Mouse (Mus musculus) kidney, embryonic 16.5 days (tissue): ENCODE results near the gene Tgm2. TPM values are rescaled to one million over a fixed set of nuclear protein-coding genes. Genes with fewer than 3 reads are reported as not detected.

ENCODE experiments used
- ATAC-seq: fragments of 200-750 bp; cut with Nextera tagmentation; 2 replicates; pipeline ENCODE4 v1.8.0; 2017; ENCODE audit warnings: moderate TSS enrichment; ENCODE audit not compliant: low FRiP score, low TSS enrichment
- H3K27ac ChIP-seq: fragments of 300-500 bp; sonication (generic); 2 replicates; pipeline ENCODE4 v1.5.1; 2014; ENCODE audit warnings: low read length
- H3K27me3 ChIP-seq: fragments of 300-500 bp; sonication (generic); 2 replicates; pipeline ENCODE4 v1.6.1; 2014; ENCODE audit warnings: low read length, control low read depth, mixed read lengths; ENCODE audit not compliant: insufficient read depth
- H3K36me3 ChIP-seq: fragments of 300-500 bp; sonication (generic); 2 replicates; pipeline ENCODE4 v1.6.1; 2014; ENCODE audit warnings: low read length, control low read depth, mixed read lengths; ENCODE audit not compliant: insufficient read depth
- H3K4me1 ChIP-seq: fragments of 300-500 bp; sonication (generic); 2 replicates; pipeline ENCODE4 v1.6.1; 2014; ENCODE audit warnings: low read length, control low read depth, mixed read lengths; ENCODE audit not compliant: insufficient read depth
- H3K4me2 ChIP-seq: fragments of 300-500 bp; sonication (generic); replicated peaks from 2 replicates; pipeline ENCODE4 v1.6.1; 2014; ENCODE audit warnings: low read depth, low read length
- H3K4me3 ChIP-seq: fragments of 300-500 bp; sonication (generic); 2 replicates; pipeline ENCODE4 v1.5.1; 2014; ENCODE audit warnings: mild to moderate bottlenecking, low read length
- H3K9ac ChIP-seq: fragments of 300-500 bp; sonication (generic); replicated peaks from 2 replicates; pipeline ENCODE4 v1.6.1; 2014; ENCODE audit warnings: low read length
- H3K9me3 ChIP-seq: fragments of 300-500 bp; sonication (generic); 2 replicates; pipeline ENCODE4 v1.6.1; 2016; ENCODE audit warnings: low read length, control low read depth
- WGBS: fragments of 180-500 bp; shearing (Covaris S2); extraction: QIAGEN DNeasy Blood & Tissue Kit; methylation state at CpG from one replicate; pipeline ENCODE4 v1.1.7; 2014; 5-methylcytosine and 5-hydroxymethylcytosine counted together
- polyA plus RNA-seq: library from polyadenylated mRNA; unstranded; fragments of >200 nt; fragmentation: Nextera tagmentation; extraction: Ambion mirVana; gene quantifications from 2 replicates; pipeline ENCODE4 v1.2.1, GENCODE M21; 2015

Gene Tgm2
- polyA plus RNA-seq, 1 experiment from 2014 or later = 48.3 TPM

GRCm38 (mm10) chr2:158144750-158145527, 1.3 kb downstream of the Tgm2 start:
- Histone ChIP-seq H3K9me3 (no peaks in the 10 kb centered on the region), H3K4me3 (peak overlapping the region; percentile 54), H3K9ac (peak overlapping the region; percentile 31; the same call in 1 of the 2 replicates), H3K4me1 (peaks cover 34% of the 10 kb centered on the region), H3K36me3 (no peaks in the 10 kb centered on the region), H3K27me3 (no peaks in the 10 kb centered on the region), H3K27ac (no peak overlapping the region), H3K4me2 (peak overlapping the region; percentile 68)
- 85% methylated on average over 6 of the region's 6 CpGs for WGBS
- ATAC-seq = no peak

- 59% methylated on average over 8 of the region's 8 CpGs for WGBS
- peak overlapping the region; percentile 68 for H3K4me2 ChIP-seq
- no peaks in the 10 kb centered on the region for H3K36me3 ChIP-seq
- no peaks in the 10 kb centered on the region for H3K9me3 ChIP-seq
- H3K9ac ChIP-seq = no peak overlapping the region
- no peak overlapping the region for H3K27ac ChIP-seq
- no peak overlapping the region for H3K4me3 ChIP-seq
- no peaks in the 10 kb centered on the region for H3K27me3 ChIP-seq
- ATAC-seq = no peak
- peaks cover 40% of the 10 kb centered on the region for H3K4me1 ChIP-seq
Measured at GRCm38 (mm10) chr2:158144263-158144662, 2.0 kb downstream of the Tgm2 start.

- peaks cover 40% of the 10 kb centered on the region for H3K4me1 ChIP-seq
- H3K4me3 ChIP-seq = no peak overlapping the region
- H3K4me2 ChIP-seq = peak overlapping the region; percentile 23
- no peaks in the 10 kb centered on the region for H3K36me3 ChIP-seq
- H3K27ac ChIP-seq = no peak overlapping the region
- no peaks in the 10 kb centered on the region for H3K9me3 ChIP-seq
- H3K27me3 ChIP-seq = no peaks in the 10 kb centered on the region
- WGBS = 64% methylated on average over 3 of the region's 3 CpGs
- ATAC-seq = no peak
- no peak overlapping the region for H3K9ac ChIP-seq
Measured at GRCm38 (mm10) chr2:158143816-158144215, 2.4 kb downstream of the Tgm2 start.

GRCm38 (mm10) chr2:158142981-158143380, 3.3 kb downstream of the Tgm2 start:
- no peak overlapping the region for H3K4me3 ChIP-seq
- ATAC-seq = no peak
- H3K36me3 ChIP-seq = no peaks in the 10 kb centered on the region
- H3K9me3 ChIP-seq = no peaks in the 10 kb centered on the region
- H3K4me2 ChIP-seq = peak overlapping the region; percentile 14; the same call in 1 of the 2 replicates
- peaks cover 40% of the 10 kb centered on the region for H3K4me1 ChIP-seq
- no peaks in the 10 kb centered on the region for H3K27me3 ChIP-seq
- WGBS = 63% methylated on average over 18 of the region's 18 CpGs
- H3K9ac ChIP-seq = no peak overlapping the region
- H3K27ac ChIP-seq = no peak overlapping the region

GRCm38 (mm10) chr2:158141690-158142440, 4.4 kb downstream of the Tgm2 start:
- no peaks in the 10 kb centered on the region for H3K27me3 ChIP-seq
- H3K4me3 ChIP-seq = no peak overlapping the region
- no peak overlapping the region for H3K9ac ChIP-seq
- ATAC-seq = no peak; the same call in 1 of the 2 replicates
- H3K4me1 ChIP-seq = peaks cover 42% of the 10 kb centered on the region
- H3K4me2 ChIP-seq = no peak overlapping the region
- no peak overlapping the region for H3K27ac ChIP-seq
- H3K36me3 ChIP-seq = no peaks in the 10 kb centered on the region
- WGBS = 72% methylated on average over 7 of the region's 7 CpGs
- no peaks in the 10 kb centered on the region for H3K9me3 ChIP-seq

GRCm38 (mm10) chr2:158141271-158141670, 5.0 kb downstream of the Tgm2 start:
- no peak overlapping the region for H3K9ac ChIP-seq

GRCm38 (mm10) chr2:158140664-158141063, 5.6 kb downstream of the Tgm2 start:
- H3K36me3 ChIP-seq = no peaks in the 10 kb centered on the region
- no peaks in the 10 kb centered on the region for H3K9me3 ChIP-seq
- H3K4me2 ChIP-seq = no peak overlapping the region
- no peak overlapping the region for H3K27ac ChIP-seq
- no peak overlapping the region for H3K9ac ChIP-seq
- no peak overlapping the region for H3K4me3 ChIP-seq
- peaks cover 53% of the 10 kb centered on the region for H3K4me1 ChIP-seq
- 88% methylated on average over 5 of the region's 5 CpGs for WGBS
- H3K27me3 ChIP-seq = no peaks in the 10 kb centered on the region
- no peak for ATAC-seq

More at GRCm38 (mm10) chr2:158141271-158141670, 5.0 kb downstream of the Tgm2 start:
- Histone ChIP-seq H3K4me3 (no peak overlapping the region), H3K9me3 (no peaks in the 10 kb centered on the region), H3K27me3 (no peaks in the 10 kb centered on the region), H3K27ac (no peak overlapping the region), H3K4me1 (peaks cover 46% of the 10 kb centered on the region), H3K36me3 (no peaks in the 10 kb centered on the region), H3K4me2 (no peak overlapping the region)
- ATAC-seq = no peak
- WGBS = 63% methylated on average over 7 of the region's 7 CpGs

GRCm38 (mm10) chr2:158139628-158140027, 6.6 kb downstream of the Tgm2 start:
- Histone ChIP-seq H3K27ac (no peak overlapping the region; the same call in 1 of the 2 replicates), H3K4me2 (no peak overlapping the region), H3K4me1 (peaks cover 48% of the 10 kb centered on the region), H3K9ac (peak overlapping the region; percentile 17; the same call in 1 of the 2 replicates), H3K4me3 (no peak overlapping the region), H3K36me3 (no peaks in the 10 kb centered on the region), H3K27me3 (no peaks in the 10 kb centered on the region), H3K9me3 (no peaks in the 10 kb centered on the region)
- ATAC-seq = no peak
- WGBS = 36% methylated on average over 7 of the region's 7 CpGs

GRCm38 (mm10) chr2:158138778-158139177, 7.5 kb downstream of the Tgm2 start:
- Histone ChIP-seq H3K4me1 (peaks cover 40% of the 10 kb centered on the region), H3K27ac (no peak overlapping the region), H3K36me3 (no peaks in the 10 kb centered on the region), H3K4me3 (no peak overlapping the region), H3K4me2 (no peak overlapping the region), H3K9ac (no peak overlapping the region), H3K9me3 (no peaks in the 10 kb centered on the region), H3K27me3 (no peaks in the 10 kb centered on the region)
- WGBS = 95% methylated on average over 9 of the region's 9 CpGs
- no peak for ATAC-seq

- Histone ChIP-seq H3K4me3 (no peak overlapping the region), H3K4me1 (peaks cover 32% of the 10 kb centered on the region), H3K9me3 (no peaks in the 10 kb centered on the region), H3K27me3 (no peaks in the 10 kb centered on the region), H3K27ac (no peak overlapping the region), H3K9ac (no peak overlapping the region), H3K36me3 (no peaks in the 10 kb centered on the region), H3K4me2 (no peak overlapping the region)
- ATAC-seq = no peak
- WGBS = 74% methylated on average over 12 of the region's 12 CpGs
Measured at GRCm38 (mm10) chr2:158137771-158138170, 8.5 kb downstream of the Tgm2 start.
